Mouse (Mus musculus) forebrain, postnatal 0 days (tissue): Measurements from ENCODE around the gene Tmem8b. TPM values are rescaled to one million over a fixed set of nuclear protein-coding genes. Genes with fewer than 3 reads are reported as not detected.

Experiments used
- ATAC-seq: fragments of 200-750 bp; cut with Nextera tagmentation; 2 replicates; pipeline ENCODE4 v1.8.0; 2017; ENCODE audit warnings: mild to moderate bottlenecking, moderate library complexity
- DNase-seq: peaks from one replicate; pipeline ENCODE4 v3.0.0-alpha.2; 2015
- H3K27ac ChIP-seq: fragments of 300-500 bp; sonication (generic); 2 replicates; pipeline ENCODE4 v1.5.1; 2014; ENCODE audit warnings: low read depth, mild to moderate bottlenecking, antibody characterized with exemption, low read length, moderate library complexity, mixed read lengths
- H3K27me3 ChIP-seq: fragments of 300-500 bp; sonication (generic); 2 replicates; pipeline ENCODE4 v1.6.1; 2014; ENCODE audit warnings: mild to moderate bottlenecking, low read length, mixed read lengths; ENCODE audit not compliant: insufficient read depth
- H3K36me3 ChIP-seq: fragments of 300-500 bp; sonication (generic); 2 replicates; pipeline ENCODE4 v1.6.1; 2014; ENCODE audit warnings: mild to moderate bottlenecking, moderate library complexity; ENCODE audit not compliant: insufficient read depth
- H3K4me1 ChIP-seq: fragments of 300-500 bp; sonication (generic); 2 replicates; pipeline ENCODE4 v1.6.1; 2014; ENCODE audit warnings: antibody characterized with exemption; ENCODE audit not compliant: insufficient read depth
- H3K4me2 ChIP-seq: fragments of 300-500 bp; sonication (generic); 2 replicates; pipeline ENCODE4 v1.6.1; 2014; ENCODE audit warnings: low read depth, mild to moderate bottlenecking, moderate library complexity
- H3K4me3 ChIP-seq: fragments of 300-500 bp; sonication (generic); 2 replicates; pipeline ENCODE4 v1.5.1; 2014; ENCODE audit warnings: low read depth, low read length, mixed read lengths
- H3K9ac ChIP-seq: fragments of 300-500 bp; sonication (generic); 2 replicates; pipeline ENCODE4 v1.6.1; 2014; ENCODE audit warnings: mild to moderate bottlenecking
- H3K9me3 ChIP-seq: fragments of 300-500 bp; sonication (generic); 2 replicates; pipeline ENCODE4 v1.6.1; 2016; ENCODE audit warnings: low read length
- CTCF ChIP-seq: sonication (generic); IDR thresholded peaks from 2 replicates; pipeline ENCODE4 v1.5.1; 2016; ENCODE audit warnings: antibody characterized with exemption, control low read depth, low read depth
- WGBS: fragments of 180-500 bp; shearing (Covaris S2); extraction: QIAGEN DNeasy Blood & Tissue Kit; methylation state at CpG from one replicate; pipeline ENCODE4 v1.1.7; 2014; 5-methylcytosine and 5-hydroxymethylcytosine counted together
- polyA plus RNA-seq: library from polyadenylated mRNA; unstranded; fragments of >200 nt; fragmentation: Nextera tagmentation; extraction: Ambion mirVana; gene quantifications from 2 replicates; pipeline ENCODE4 v1.2.1, GENCODE M21; 2015
- total RNA-seq: library from RNA; depleted of rRNA; stranded (reverse); fragments of >200 nt; gene quantifications from 2 replicates; pipeline ENCODE4 v1.2.3, GENCODE M21; 2014

The Tmem8b gene
- total and polyA plus RNA-seq, 2 experiments from 2014 or later, result 14.1 to 27.4 TPM

DNA sequence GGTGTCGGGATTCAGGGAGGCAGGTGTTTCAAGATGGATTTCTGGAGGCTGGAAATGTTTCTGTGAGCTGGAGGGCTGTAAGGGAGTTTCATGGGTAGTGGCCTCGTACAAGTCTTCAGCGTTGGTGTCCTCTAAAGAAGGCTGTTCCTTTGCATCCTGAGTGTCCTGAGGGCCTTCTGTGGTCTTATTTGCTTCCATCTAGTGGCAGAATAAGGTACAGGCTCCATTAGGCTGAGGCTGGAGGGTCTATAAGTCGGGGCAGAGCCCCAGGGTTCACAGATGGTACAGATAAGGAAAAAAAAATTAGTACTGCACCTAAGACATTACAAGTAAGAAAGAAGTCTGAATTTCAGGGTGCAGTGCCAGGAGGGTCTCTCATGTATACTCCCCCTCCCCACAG lies 2.4 kb upstream of the Tmem8b start:
- Histone ChIP-seq H3K4me2 (no peak overlapping the region), H3K9ac (no peak overlapping the region)
- ATAC-seq, result no peak

GRCm38 (mm10) chr4:43669428-43669794 lies 640 bp downstream of the Tmem8b start:
- Histone ChIP-seq H3K36me3 (peaks cover 4% of the 10 kb centered on the region; the same call in 1 of the 2 replicates), H3K27me3 (no peaks in the 10 kb centered on the region), H3K4me2 (peak overlapping the region; percentile 96), H3K4me1 (peaks cover 35% of the 10 kb centered on the region), H3K9me3 (no peaks in the 10 kb centered on the region), H3K9ac (peak overlapping the region; percentile 94), H3K27ac (peak overlapping the region; percentile 41), H3K4me3 (peak overlapping the region; percentile 77)
- no peak for DNase-seq
- peak; percentile 44 for ATAC-seq
- WGBS, result under 1% methylated on average over 21 of the region's 25 CpGs
- TF ChIP-seq CTCF, result no peak

More for the DNA sequence above, 2.4 kb upstream of the Tmem8b start:
- peak; percentile 51 for TF ChIP-seq CTCF
- Histone ChIP-seq H3K27me3 (peaks cover 10% of the 10 kb centered on the region; the same call in 1 of the 2 replicates), H3K4me1 (peaks cover 23% of the 10 kb centered on the region), H3K9me3 (no peaks in the 10 kb centered on the region), H3K27ac (no peak overlapping the region), H3K4me3 (no peak overlapping the region), H3K36me3 (no peaks in the 10 kb centered on the region)
- DNase-seq, result no peak
- WGBS, result 23% methylated on average over 4 of the region's 4 CpGs

DNA sequence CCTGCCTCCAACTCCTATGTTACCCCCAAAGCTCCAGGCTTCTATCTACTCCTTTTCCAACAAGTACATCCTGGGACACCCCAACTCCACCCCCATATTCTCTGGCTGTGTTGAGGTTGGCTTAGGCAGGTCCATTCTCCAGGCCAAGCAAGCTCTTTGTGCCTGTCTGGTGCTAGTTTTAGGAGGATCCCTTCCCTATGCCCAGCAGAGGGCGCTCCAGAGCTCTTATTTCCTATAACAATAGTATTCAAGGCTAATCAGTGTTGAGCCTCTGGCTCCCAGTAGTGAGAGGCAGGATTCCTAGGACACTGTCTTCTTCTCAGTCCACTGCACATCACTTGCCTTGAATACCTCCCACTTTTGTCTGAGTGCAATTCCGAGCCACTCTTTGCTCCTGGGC lies 3.3 kb downstream of the Tmem8b start:
- peaks cover 30% of the 10 kb centered on the region for H3K36me3 ChIP-seq
- H3K4me2 ChIP-seq, result peak overlapping the region; percentile 96; the same call in 1 of the 2 replicates
- WGBS, result 6% methylated on average over 2 of the region's 2 CpGs
- H3K4me3 ChIP-seq, result no peak overlapping the region
- no peak overlapping the region for H3K27ac ChIP-seq
- H3K9ac ChIP-seq, result no peak overlapping the region
- ATAC-seq (peak; percentile 25; the same call in 1 of the 2 replicates), DNase-seq (peak; percentile 90)
- H3K4me1 ChIP-seq, result peaks cover 35% of the 10 kb centered on the region
- TF ChIP-seq CTCF, result peak; percentile 80
- H3K9me3 ChIP-seq, result no peaks in the 10 kb centered on the region
- no peaks in the 10 kb centered on the region for H3K27me3 ChIP-seq

GRCm38 (mm10) chr4:43673703-43674102 lies 4.9 kb downstream of the Tmem8b start:
- Histone ChIP-seq H3K27ac (no peak overlapping the region), H3K9me3 (no peaks in the 10 kb centered on the region), H3K4me3 (no peak overlapping the region), H3K27me3 (no peaks in the 10 kb centered on the region), H3K36me3 (peaks cover 45% of the 10 kb centered on the region), H3K4me2 (no peak overlapping the region), H3K4me1 (peaks cover 30% of the 10 kb centered on the region), H3K9ac (no peak overlapping the region)
- no peak for DNase-seq
- WGBS, result 79% methylated on average over 8 of the region's 8 CpGs
- no peak for TF ChIP-seq CTCF
- no peak for ATAC-seq

DNA sequence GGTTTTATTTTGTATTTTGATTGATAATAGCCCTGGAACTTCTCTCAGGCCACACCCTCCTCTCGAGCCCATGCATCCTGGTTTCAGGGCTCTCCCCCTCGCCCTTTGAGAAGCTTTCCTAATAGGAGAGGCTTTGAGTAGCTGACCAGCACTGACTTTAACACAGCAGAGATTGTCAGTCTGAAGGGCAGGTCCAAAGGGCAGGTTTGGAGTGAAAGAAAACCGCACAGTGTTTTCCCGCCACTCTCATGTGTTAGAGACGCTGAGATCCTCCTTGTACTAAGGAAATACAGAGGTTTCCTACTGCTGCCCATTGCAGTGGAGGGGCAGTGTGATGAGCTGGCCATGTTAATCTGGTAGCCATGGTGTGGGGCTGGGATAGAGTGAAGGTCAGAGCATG lies 6.2 kb downstream of the Tmem8b start:
- Histone ChIP-seq H3K4me2 (no peak overlapping the region), H3K9me3 (no peaks in the 10 kb centered on the region), H3K36me3 (peaks cover 52% of the 10 kb centered on the region), H3K4me1 (peaks cover 26% of the 10 kb centered on the region), H3K27ac (no peak overlapping the region), H3K27me3 (no peaks in the 10 kb centered on the region), H3K4me3 (no peak overlapping the region), H3K9ac (no peak overlapping the region)
- 73% methylated on average over 5 of the region's 5 CpGs for WGBS
- ATAC-seq (no peak), DNase-seq (no peak)
- no peak for TF ChIP-seq CTCF

GRCm38 (mm10) chr4:43675608-43676007 lies 6.8 kb downstream of the Tmem8b start:
- WGBS, result 80% methylated on average over 4 of the region's 4 CpGs
- TF ChIP-seq CTCF, result no peak
- H3K36me3 ChIP-seq, result peaks cover 58% of the 10 kb centered on the region

GRCm38 (mm10) chr4:43678541-43678940 lies 9.8 kb downstream of the Tmem8b start:
- Histone ChIP-seq H3K4me3 (no peak overlapping the region), H3K27ac (no peak overlapping the region), H3K4me2 (no peak overlapping the region), H3K9ac (no peak overlapping the region), H3K4me1 (no peaks in the 10 kb centered on the region), H3K27me3 (no peaks in the 10 kb centered on the region), H3K9me3 (no peaks in the 10 kb centered on the region), H3K36me3 (peaks cover 83% of the 10 kb centered on the region)
- ATAC-seq, result no peak
- no peak for TF ChIP-seq CTCF
- 80% methylated on average over 6 of the region's 6 CpGs for WGBS
- DNase-seq, result no peak

More at GRCm38 (mm10) chr4:43675608-43676007, 6.8 kb downstream of the Tmem8b start:
- H3K27me3 ChIP-seq, result no peaks in the 10 kb centered on the region
- no peaks in the 10 kb centered on the region for H3K9me3 ChIP-seq
- H3K4me2 ChIP-seq, result no peak overlapping the region
- H3K4me3 ChIP-seq, result no peak overlapping the region
- no peak for ATAC-seq
- DNase-seq, result no peak
- no peak overlapping the region for H3K9ac ChIP-seq
- no peak overlapping the region for H3K27ac ChIP-seq
- H3K4me1 ChIP-seq, result peaks cover 20% of the 10 kb centered on the region
